Mouse (Mus musculus) kidney, adult 2 months (tissue): Measurements from ENCODE around the gene Srgap2.

Experiments
- CTCF ChIP-seq: fragments of 200-500 bp; conservative IDR thresholded peaks from 2 replicates; pipeline ENCODE4 v1.5.1; 2011; ENCODE audit warnings: low read depth, mild to moderate bottlenecking, control low read depth, low read length, moderate library complexity, mixed read lengths; ENCODE audit not compliant: insufficient read depth, insufficient read length
- POLR2A ChIP-seq: fragments of 200-500 bp; IDR thresholded peaks from one replicate; pipeline ENCODE4 v1.6.1; 2011; ENCODE audit warnings: low read depth, low read length, control low read depth

GRCm38 (mm10) chr1:131453335-131453734 lies 73.8 kb downstream of the Srgap2 start:
- TF ChIP-seq CTCF (no peak), POLR2A (no peak)
